Mouse (Mus musculus) heart, postnatal 0 days (tissue): ENCODE measurements at regions not wholly inside any gene's neighbourhood (a gene's known extent, or its start where the extent isn't known, plus 50 kb on each side); places are given as distances from the start of the nearest gene placed in this dataset.

Source experiments
- CTCF ChIP-seq: IDR thresholded peaks from 2 replicates; pipeline ENCODE4 v1.5.1; 2016; ENCODE audit warnings: antibody characterized with exemption, control low read depth, low read depth
- EP300 ChIP-seq: IDR thresholded peaks from 2 replicates; pipeline ENCODE4 v1.6.1; 2016; ENCODE audit warnings: antibody characterized with exemption, low read depth

GRCm38 (mm10) chr15:88323584-88324375 is 276.3 kb upstream of the Zdhhc25 start:
- TF ChIP-seq CTCF (no peak), EP300 (no peak)
